Mouse (Mus musculus): ENCODE results near the gene Igbp1b.

- no peak for TF ChIP-seq CTCF (IDR thresholded peaks at IDR 0.05; ENCODE audit: low read depth)
- no peak for TF ChIP-seq EP300 (optimal IDR thresholded peaks at IDR 0.05)
These were observed at the start of gene Igbp1b for GRCm38 (mm10) chr6:138658516-138658915.

Data from stomach, postnatal 0 days (tissue).